Mouse (Mus musculus): ENCODE measurements around the gene Hist1h3b.

The Hist1h3b gene

GRCm38 (mm10) chr13:23778339-23778738, 26.3 kb downstream of the Hist1h3b start:
- no peak for DNase-seq (ENCODE audit: low spot score in 2 of 2)

GRCm38 (mm10) chr13:23779025-23779424, 27.0 kb downstream of the Hist1h3b start:
- no peak for DNase-seq (ENCODE audit: low spot score in 2 of 2)

DNA sequence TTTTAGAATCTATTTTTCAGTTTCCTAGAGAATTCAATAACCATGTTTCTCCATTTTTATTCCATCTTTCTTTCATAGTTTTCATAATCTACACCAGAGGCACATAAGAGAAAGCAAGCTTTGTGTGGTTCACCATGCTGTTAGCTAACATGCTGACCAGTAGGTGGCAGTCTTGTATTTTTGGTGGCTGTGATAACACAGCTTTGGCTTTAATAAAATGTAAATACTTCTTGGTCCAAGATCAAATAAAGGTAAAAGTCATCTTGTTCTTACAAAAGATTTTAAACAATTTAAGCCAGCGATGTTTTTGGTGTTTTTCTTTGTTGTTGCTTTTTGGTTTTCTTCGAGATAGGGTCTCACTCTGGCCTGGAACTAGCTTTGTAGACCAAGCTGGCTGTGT, 40.5 kb downstream of the Hist1h3b start:
- peak in 1 of 2 experiments; percentile 6 for DNase-seq (ENCODE audit: low spot score in 2 of 2)

GRCm38 (mm10) chr13:23799405-23799804, 47.3 kb downstream of the Hist1h3b start:
- no peak for DNase-seq (ENCODE audit: low spot score in 2 of 2)

All from urinary bladder, adult 18-20 months (tissue).